Mouse (Mus musculus) ovary, adult 2 months (tissue): ENCODE results near the gene Aif1. TPM values are rescaled to one million over a fixed set of nuclear protein-coding genes. Genes with fewer than 3 reads are reported as not detected.

Experiments
- polyA plus RNA-seq: library from polyadenylated mRNA; depleted of rRNA; stranded (reverse); fragments of >200 nt; gene quantifications from 2 replicates; pipeline ENCODE4 v1.2.3, GENCODE M21; 2012; rRNA removed

Aif1 gene
- 1.4 and 1.9 TPM in 2 replicates for polyA plus RNA-seq

DNA sequence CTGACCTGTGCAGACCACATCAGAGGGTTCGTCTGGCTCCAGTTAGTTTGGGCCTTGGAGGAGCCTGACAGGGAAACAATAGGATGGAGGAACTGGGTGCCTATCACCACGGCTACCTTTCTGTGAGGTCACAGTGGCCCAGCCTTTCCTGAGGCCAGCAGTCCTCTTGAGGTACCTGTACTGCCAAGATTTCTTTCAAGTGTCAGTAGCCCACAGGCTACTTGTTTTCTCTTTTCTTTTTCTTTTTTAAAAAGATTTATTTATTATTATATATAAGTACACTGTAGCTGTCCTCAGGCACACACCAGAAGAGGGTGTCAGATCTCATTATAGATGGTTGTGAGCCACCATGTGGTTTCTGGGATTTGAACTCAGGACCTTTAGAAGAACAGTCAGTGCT lies at the start of gene Aif1:
Aif1 (minus strand) TSS at position 101 of the 400 bp plus-strand sequence.

DNA sequence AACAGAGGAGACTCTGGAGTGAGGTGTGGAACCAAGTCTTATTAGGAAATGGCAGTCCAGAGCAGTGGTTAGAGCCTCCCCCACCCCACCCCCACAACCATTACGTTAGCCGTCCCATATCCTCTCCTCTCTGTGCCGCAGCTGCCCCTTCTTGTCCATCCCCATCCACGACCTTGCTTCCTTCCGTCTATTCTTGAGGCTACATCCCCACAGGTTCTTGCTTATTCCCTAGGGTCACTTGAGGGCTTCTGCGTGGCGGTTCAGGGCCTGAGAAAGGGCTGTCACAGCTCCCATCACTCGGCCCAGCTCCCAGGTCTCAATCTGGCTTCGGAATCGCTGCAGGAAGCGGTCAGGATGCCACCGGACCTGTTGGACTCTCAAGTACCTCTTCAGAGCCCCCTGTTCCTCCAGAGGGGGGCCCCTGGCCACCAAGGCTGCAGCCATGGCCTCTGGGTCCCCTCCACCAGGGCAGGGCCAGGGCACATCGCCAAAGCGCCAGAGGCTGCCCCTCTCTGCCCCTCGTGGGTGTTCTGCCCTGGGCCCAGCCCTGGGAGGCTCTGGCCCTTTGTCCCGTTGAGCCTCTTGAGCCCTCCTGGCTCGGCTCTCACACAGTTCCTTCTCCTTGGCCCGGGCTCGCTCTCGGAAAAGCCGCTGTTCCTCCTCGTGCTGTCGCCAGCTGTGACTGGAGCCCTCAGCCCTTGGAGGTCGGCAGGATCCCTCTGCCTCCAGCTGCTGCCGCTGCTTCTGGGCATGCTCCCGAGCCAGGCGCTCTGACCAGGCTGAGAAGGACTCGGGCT lies 44.5 kb upstream of the Aif1 start, which contains the start of gene Gm16181:
Gm16181 (plus strand) TSS at position 679 of the 797 bp plus-strand sequence.

DNA sequence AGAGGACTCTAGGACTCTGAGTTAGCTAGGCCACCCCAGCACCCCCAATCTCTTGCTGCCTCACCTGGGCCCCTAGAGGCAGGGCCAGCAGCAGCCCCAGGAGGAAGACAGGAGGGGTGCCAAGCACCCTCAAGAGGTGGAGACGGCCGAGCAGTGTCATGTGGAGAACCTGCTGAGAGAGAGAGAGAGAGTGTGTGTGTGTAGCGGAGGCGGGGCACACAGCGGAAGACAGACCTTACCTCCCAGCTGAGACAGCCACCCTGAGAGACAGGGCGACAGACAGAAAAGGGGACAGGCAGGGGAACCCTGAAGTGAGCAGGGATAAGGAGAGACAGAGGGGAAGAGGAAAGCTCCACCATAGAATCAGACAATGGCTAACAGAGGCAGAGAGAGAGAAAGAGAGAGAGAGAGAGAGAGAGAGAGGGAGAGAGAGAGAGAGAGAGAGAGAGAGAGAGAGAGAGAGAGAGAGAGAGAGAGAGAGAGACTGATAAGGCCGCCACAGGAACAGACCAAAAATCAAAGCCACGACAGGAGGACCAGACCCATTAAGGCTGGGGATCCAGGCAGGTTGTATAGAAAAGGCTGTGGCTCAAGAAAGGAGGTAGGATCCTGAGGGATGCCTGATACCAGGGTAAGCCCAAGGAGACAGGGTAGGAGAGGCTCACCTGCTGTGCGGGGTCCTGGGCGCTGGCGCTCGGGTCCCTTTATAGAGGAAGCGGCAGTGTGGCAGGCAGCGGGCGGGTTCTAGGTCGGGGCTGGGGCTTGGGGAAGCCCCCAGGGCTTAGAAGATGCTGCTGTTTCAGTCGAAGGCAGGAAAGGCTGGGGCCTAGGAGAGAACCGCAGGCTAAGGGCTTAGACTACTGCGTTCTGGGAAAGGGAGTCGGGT lies 28.9 kb upstream of the Aif1 start, which contains the start of gene Lta:
Lta (minus strand) TSS at position 858 of the 886 bp plus-strand sequence.

DNA sequence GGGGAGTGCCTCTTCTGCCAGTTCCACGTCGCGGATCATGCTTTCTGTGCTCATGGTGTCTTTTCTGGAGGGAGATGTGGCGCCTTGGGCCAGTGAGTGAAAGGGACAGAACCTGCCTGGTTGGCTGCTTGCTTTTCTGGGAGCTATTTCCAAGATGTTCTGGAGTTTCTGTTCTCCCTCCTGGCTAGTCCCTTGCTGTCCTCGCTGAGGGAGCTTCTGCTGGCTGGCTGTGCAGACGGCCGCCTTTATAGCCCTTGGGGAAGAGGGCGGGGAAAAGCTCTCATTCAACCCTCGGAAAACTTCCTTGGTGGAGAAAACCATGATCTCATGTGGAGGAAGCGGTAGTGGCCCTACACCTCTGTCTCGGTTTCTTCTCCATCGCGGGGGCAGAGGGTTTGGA lies 25.9 kb upstream of the Aif1 start, which contains the start of gene Tnf:
Tnf (minus strand) TSS at position 221 of the 400 bp plus-strand sequence.

DNA sequence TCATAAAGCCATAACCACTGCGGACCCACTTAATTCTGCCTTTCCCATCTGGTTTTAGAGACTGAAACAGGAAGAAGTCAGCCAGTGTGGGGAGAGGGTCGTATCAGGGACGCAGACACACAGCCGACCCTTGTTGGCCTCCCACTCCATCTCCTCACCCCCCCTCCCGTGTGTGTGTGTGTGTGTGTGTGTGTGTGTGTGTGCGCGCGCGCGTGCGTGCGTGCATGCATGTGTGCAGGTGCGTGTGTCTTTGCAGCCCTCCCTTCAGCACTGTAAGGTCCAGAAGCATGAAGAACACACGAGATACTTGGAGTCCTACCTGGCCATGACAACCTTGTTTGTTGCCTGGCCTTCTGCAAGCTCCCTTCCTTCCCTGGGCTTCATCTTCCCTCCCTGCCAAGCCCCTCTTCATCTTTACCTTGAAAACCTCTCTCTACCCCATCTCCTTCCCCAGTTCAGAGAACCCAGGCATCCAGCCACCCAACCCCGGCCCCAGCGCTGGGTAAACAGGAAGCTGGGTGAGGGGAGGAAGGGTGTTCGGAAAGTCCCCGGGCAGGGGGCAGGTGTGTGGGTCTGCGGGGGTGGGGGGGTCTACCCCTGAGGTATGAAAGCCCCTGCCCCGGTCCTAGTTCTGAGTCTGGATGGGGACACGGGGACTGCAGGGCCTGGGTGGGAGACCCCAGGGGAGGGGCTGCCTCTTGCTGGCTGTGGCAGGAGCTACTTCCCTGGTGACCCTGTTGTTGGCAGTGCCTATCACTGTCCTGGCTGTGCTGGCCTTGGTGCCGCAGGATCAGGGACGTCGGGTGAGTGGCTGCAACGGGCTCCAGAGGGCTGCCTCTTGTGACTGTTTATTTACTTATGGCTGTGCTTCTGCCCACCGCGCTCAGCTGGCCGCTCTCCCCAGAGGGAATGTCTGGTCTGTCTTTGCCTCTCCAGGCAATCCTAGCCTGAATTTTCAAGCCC lies 18.3 kb upstream of the Aif1 start, which contains the start of gene Ltb:
Ltb (plus strand) TSS at position 559 of the 963 bp plus-strand sequence.

DNA sequence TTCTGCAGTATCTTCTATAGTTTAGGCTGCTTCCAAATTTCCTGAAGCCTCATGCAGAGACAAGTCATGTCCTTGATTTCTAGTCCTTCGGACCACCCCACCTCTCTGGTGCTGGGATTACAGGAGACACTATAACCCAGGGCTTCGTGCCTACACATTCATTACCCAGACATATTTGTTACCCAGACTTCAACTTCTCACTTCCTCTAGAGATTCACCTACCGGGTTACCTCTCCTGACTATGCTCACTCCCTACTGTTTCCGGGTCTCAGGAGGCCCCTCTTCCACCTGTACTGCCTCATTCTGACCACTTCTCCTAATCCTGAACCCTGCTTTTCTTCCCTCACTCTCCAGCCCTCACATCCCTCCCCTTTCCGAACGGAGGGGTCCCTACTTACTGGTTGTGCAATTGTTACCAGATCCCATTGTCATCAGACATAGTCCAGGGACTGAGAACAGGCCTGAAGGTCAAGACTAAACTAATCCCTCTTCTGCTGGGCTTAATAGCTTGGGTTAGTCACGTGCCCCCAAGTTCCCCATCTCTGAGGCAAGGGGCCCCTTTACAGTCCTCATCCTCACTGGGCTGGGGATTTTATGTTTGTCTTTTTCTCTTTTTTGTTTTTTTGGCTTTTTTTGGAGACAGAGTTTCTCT lies 12.2 kb upstream of the Aif1 start, which contains the start of gene Lst1:
Lst1 (minus strand) TSS at position 481 of the 652 bp plus-strand sequence.

DNA sequence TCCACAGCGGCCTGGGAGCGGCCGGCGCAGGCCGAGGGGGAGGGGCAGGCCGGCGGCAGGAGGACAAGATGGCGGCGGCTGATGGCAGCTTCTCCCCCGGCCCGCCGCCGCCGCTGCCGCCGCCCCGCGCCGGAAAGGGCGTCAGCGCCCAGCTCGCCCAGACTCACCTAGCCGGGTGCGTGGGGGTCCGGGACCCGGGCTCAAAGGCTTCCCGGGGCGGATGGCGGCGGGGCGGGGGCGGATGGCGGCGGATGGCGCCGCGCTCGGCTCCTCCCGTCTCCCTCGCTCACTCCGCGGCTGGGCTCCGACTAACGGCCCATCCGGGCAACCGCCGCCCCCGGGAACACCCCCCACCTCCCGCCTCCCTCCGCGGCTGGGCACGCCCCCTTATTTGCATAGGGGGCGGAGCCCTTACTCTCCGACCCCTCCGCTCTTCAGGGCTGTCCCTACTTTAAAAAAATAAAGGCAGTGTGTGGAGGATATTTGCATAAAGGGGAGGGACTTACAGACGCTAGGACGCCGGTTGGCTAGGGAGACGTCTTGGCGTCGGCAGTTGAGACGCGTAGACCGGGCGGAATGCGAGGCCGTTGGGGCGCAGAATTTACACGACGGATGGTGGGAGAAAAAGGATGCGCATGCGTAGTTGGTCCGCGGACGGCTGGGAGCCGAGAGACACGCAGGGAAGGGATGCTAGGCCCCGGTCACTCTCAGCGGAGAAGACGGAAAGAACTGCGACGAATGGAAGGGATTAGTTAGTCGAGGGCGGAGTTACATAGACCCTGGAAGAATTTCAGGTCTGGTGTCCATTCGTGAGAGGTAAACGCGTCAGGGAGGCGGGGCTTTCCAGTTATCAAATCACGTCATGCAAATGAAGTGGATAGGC lies 11.1 kb downstream of the Aif1 start, which contains the start of gene Prrc2a:
Prrc2a (minus strand) TSS at position 330 of the 883 bp plus-strand sequence.

DNA sequence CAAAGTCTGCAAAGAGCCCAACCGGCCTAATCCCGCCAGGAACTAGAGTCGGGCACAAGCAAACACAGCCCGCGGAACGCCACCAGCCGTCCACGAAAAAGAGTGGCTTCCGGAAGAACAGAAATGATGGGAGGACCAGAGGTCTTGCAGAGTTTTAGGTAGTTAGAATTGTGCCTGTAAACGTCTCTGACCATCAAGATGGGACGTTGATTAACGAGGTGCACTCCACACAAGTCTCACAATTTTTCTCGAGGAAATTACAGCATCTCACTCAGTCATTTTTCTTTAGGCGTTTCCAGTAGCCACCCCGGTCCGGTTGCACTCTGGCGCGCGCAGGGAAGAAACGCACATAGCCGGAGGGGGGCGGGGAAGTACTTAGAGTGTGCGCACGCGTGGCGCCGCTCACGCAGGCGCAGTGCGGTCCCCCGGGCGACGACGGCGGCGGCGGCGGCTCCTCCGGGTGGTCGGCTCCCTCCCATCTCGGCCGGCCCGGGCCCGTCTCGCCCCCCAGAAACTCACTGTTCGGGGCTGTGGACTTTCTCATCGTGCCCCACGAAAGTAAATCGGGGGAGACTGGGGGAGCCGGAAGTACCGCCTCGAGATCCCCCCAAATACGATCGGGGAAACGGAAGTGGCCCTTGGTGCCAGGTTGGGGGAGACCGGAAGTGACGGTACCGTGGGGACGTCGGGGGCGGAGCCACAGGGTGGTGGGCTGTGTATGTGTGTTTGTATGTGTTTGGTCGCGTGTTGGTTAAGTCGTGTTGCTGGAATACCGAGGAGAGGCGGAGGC lies 40.9 kb downstream of the Aif1 start, which contains the start of gene Bag6:
Bag6 (plus strand) TSS at position 378 of the 790 bp plus-strand sequence.

DNA sequence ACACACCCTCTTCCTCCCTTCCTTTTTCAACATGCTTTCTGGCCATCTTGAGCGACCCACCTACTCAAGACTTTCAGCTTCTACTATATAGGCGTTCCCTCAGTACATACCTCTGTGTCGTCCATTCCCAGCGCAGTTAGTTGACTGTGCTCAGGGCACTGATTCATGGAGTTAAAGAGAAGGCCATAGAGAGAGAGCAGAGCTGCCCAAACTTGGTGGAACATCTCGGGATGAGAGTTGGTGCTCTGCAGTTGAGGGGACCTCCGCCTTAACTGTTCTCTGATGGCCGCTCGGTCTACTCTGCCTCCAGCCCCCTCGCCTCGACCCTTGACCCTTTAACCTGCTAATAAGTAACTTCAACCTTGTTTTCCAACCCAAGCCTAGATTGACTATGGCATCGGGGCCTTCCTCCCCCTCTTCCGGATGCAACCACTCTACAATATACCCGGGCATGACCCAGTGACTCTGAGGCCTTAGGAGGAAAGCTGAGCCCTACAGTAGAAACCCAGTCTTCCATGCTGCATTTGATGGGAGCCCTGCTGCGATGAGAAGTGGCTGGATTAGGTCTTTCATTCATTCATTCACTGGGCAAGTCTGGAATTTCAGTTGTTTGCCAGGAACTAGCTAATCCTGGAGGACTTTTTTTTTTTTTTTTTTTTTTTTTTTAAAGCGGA lies 44.2 kb downstream of the Aif1 start, which contains the start of gene Apom:
Apom (minus strand) TSS at position 551 of the 674 bp plus-strand sequence.

DNA sequence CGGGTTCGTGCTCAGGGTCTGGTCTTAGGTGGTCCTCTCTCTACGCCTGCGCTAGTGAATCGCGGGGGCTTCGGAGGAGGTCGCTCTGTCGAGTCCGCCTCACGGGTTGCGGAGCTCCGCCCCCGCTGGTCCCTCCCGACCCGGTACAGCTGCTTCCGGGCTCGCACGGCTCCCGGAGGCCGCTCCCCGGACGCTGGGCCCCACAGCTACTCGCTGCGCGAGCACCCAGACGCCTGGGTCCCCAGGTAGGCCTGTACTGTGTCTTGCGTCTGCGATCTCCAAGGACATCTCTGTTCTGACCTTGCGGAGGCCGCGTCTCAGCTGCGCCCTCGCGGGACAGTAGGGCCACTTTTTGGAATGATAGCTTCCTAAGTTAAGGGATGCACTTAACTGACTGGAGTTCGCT lies 49.7 kb downstream of the Aif1 start, which contains the start of gene D17H6S53E:
D17H6S53E (plus strand) TSS at position 168 of the 406 bp plus-strand sequence.

DNA sequence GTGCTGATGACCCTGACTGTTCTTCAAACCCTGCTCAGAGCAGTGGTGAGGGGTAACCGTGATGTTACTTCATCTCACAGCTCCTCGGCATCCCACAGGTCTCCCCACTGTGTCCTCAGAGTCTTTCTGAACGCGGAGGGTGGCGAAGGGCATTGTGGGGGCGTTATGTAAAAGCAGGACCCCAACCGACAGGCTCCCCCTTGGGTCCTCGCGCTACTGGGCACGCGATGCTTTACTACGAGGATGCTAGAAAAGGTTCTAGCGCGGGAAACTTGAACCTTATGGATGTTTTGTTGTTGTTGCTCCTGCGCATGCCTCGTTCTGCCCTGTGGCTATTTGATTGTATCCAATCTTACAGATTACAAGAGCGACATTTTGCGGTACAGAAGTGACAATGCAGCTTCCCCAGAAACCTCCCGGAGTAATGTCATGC lies 54.0 kb downstream of the Aif1 start, which contains the start of gene Csnk2b:
Csnk2b (minus strand) TSS at position 183 of the 433 bp plus-strand sequence.

DNA sequence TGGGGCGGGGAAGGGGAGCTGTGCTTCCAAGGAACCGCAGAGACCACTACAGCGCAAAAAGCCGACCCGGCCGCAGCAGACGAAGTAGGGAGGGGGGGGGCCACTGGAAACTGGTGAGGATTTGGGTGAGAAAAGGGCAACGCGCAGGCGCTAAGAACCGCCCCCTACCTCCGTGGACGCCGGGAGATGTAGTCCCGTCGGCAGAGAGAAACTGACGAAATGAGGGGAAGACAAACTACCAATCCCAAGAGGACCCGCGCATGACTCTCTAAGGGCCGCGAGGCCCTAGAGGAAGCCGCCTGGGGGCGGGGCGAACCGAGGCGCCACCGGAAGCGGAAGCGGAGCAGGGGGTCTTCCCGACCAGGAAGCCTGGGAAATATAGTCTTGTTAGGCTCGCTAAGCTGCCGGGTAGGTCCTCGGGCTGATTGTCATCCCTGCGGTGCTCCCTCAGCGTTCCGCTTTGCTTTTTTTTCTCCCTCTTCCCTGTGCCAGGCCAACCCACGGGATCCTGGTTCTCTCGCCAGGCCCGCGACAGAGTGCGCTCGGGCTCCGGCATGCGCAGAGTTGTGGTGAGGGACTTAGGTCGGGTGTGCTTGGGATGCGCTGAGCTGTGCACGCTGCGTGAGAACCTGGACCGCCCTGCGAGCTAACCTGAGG lies 54.6 kb downstream of the Aif1 start, which contains the start of gene Gpank1:
Gpank1 (plus strand) TSS at position 313 of the 657 bp plus-strand sequence.

Other genes with a start within 250 kb of the Aif1 start
- 41.7 and 43.1 TPM in 2 replicates for gene Neu1, start 244.8 kb downstream of the Aif1 start, polyA plus RNA-seq
- gene Hspa1b, start 216.8 kb downstream of the Aif1 start, polyA plus RNA-seq: 132 and 153 TPM in 2 replicates
- gene Gm20481, start 206.2 kb downstream of the Aif1 start, polyA plus RNA-seq: 1.1 TPM in 1 of 2 replicates, not detected in the other
- gene Hspa1a, start 203.9 kb downstream of the Aif1 start, polyA plus RNA-seq: 71.2 and 74.4 TPM in 2 replicates
- gene Hspa1l, start 203.4 kb downstream of the Aif1 start, polyA plus RNA-seq: 0.28 and 0.47 TPM in 2 replicates
- gene Lsm2, start 194.2 kb downstream of the Aif1 start, polyA plus RNA-seq: 107 and 128 TPM in 2 replicates
- 349 and 387 TPM in 2 replicates for gene Vars, start 175.1 kb downstream of the Aif1 start, polyA plus RNA-seq
- gene Vwa7, start 159.5 kb downstream of the Aif1 start, polyA plus RNA-seq: 1.6 and 1.7 TPM in 2 replicates
- 2.2 and 3.1 TPM in 2 replicates for gene Sapcd1, start 148.1 kb downstream of the Aif1 start, polyA plus RNA-seq
- gene Msh5, start 129.3 kb downstream of the Aif1 start, polyA plus RNA-seq: 2.8 and 3.2 TPM in 2 replicates
- gene Clic1, start 126.1 kb downstream of the Aif1 start, polyA plus RNA-seq: 134 and 150 TPM in 2 replicates
- gene Ddah2, start 117.0 kb downstream of the Aif1 start, polyA plus RNA-seq: 113 and 116 TPM in 2 replicates
- gene Ly6g6c, start 110.7 kb downstream of the Aif1 start, polyA plus RNA-seq: not detected in 2 replicates
- 0.25 and 0.36 TPM in 2 replicates for gene Mpig6b, start 109.9 kb downstream of the Aif1 start, polyA plus RNA-seq
- 13.7 and 17.0 TPM in 2 replicates for gene Ly6g6e, start 99.2 kb downstream of the Aif1 start, polyA plus RNA-seq
- 7.4 and 8.5 TPM in 2 replicates for gene Ly6g6d, start 98.0 kb downstream of the Aif1 start, polyA plus RNA-seq
- gene Ly6g6f, start 90.5 kb downstream of the Aif1 start, polyA plus RNA-seq: not detected in 2 replicates
- 223 and 260 TPM in 2 replicates for gene Abhd16a, start 86.8 kb downstream of the Aif1 start, polyA plus RNA-seq
- gene Ly6g5c, start 67.8 kb downstream of the Aif1 start, polyA plus RNA-seq: not detected in 2 replicates
- gene Ly6g5b, start 60.6 kb downstream of the Aif1 start, polyA plus RNA-seq: 1.5 and 2.3 TPM in 2 replicates
- 17.4 and 20.2 TPM in 2 replicates for gene Gpank1, start 54.6 kb downstream of the Aif1 start, polyA plus RNA-seq
- 246 and 449 TPM in 2 replicates for gene Csnk2b, start 54.0 kb downstream of the Aif1 start, polyA plus RNA-seq
- gene D17H6S53E, start 49.7 kb downstream of the Aif1 start, polyA plus RNA-seq: 7.9 and 13.4 TPM in 2 replicates
- 0.16 and 0.37 TPM in 2 replicates for gene Apom, start 44.0 kb downstream of the Aif1 start, polyA plus RNA-seq
- 379 and 401 TPM in 2 replicates for gene Bag6, start 40.9 kb downstream of the Aif1 start, polyA plus RNA-seq
- gene Prrc2a, start 11.2 kb downstream of the Aif1 start, polyA plus RNA-seq: 592 and 637 TPM in 2 replicates
- 15.6 and 19.9 TPM in 2 replicates for gene Lst1, start 12.4 kb upstream of the Aif1 start, polyA plus RNA-seq
- 4.6 and 6.7 TPM in 2 replicates for gene Ltb, start 18.4 kb upstream of the Aif1 start, polyA plus RNA-seq
- gene Tnf, start 25.9 kb upstream of the Aif1 start, polyA plus RNA-seq: 0.62 and 0.77 TPM in 2 replicates
- gene Lta, start 29.3 kb upstream of the Aif1 start, polyA plus RNA-seq: 0.16 and 0.36 TPM in 2 replicates
- not detected in 2 replicates for gene Gm16181, start 44.8 kb upstream of the Aif1 start, polyA plus RNA-seq
- 6.9 and 13.4 TPM in 2 replicates for gene Atp6v1g2, start 57.6 kb upstream of the Aif1 start, polyA plus RNA-seq
- 42.9 and 64.2 TPM in 2 replicates for gene Nfkbil1, start 59.7 kb upstream of the Aif1 start, polyA plus RNA-seq
- gene Ddx39b, start 65.7 kb upstream of the Aif1 start, polyA plus RNA-seq: 360 and 468 TPM in 2 replicates
- 422 and 558 TPM in 2 replicates for gene H2-D1, start 86.7 kb upstream of the Aif1 start, polyA plus RNA-seq
- not detected in 2 replicates for gene H2-Q1, start 144.3 kb upstream of the Aif1 start, polyA plus RNA-seq
- 1.3 and 2.0 TPM in 2 replicates for gene H2-Q2, start 166.2 kb upstream of the Aif1 start, polyA plus RNA-seq
- gene H2-Q4, start 203.5 kb upstream of the Aif1 start, polyA plus RNA-seq: 77.6 and 85.0 TPM in 2 replicates
- 20.9 and 39.7 TPM in 2 replicates for gene H2-Q6, start 248.8 kb upstream of the Aif1 start, polyA plus RNA-seq